Mouse (Mus musculus) E14TG2a.4 (cell line): Measurements from ENCODE around the gene Mael.

ENCODE experiments used
- H3K27me3 ChIP-seq: 2 replicates; pipeline ENCODE4 v1.6.1; 2014; ENCODE audit warnings: low read length, control low read depth; ENCODE audit not compliant: insufficient read depth
- H3K36me3 ChIP-seq: 2 replicates; pipeline ENCODE4 v1.6.1; 2014; ENCODE audit warnings: low read length, control low read depth; ENCODE audit not compliant: insufficient read depth
- H3K4me1 ChIP-seq: replicated peaks from 2 replicates; pipeline ENCODE4 v1.6.1; 2014; ENCODE audit warnings: low read depth, low read length, control low read depth
- H3K4me3 ChIP-seq: replicated peaks from 2 replicates; pipeline ENCODE4 v1.5.1; 2014; ENCODE audit warnings: mild to moderate bottlenecking, low read length
- H3K9me3 ChIP-seq: 2 replicates; pipeline ENCODE4 v1.6.1; 2014; ENCODE audit warnings: low read length, control low read depth
- CTCF ChIP-seq: conservative IDR thresholded peaks from 2 replicates; pipeline ENCODE4 v1.5.1; 2014; ENCODE audit warnings: low read length
- NANOG ChIP-seq: IDR thresholded peaks from 2 replicates; pipeline ENCODE4 v1.6.1; 2014; ENCODE audit warnings: borderline replicate concordance, low read length, mixed read lengths
- POU5F1 ChIP-seq: IDR thresholded peaks from 2 replicates; pipeline ENCODE4 v1.6.1; 2014; ENCODE audit warnings: low read length, borderline replicate concordance

Mael gene

DNA sequence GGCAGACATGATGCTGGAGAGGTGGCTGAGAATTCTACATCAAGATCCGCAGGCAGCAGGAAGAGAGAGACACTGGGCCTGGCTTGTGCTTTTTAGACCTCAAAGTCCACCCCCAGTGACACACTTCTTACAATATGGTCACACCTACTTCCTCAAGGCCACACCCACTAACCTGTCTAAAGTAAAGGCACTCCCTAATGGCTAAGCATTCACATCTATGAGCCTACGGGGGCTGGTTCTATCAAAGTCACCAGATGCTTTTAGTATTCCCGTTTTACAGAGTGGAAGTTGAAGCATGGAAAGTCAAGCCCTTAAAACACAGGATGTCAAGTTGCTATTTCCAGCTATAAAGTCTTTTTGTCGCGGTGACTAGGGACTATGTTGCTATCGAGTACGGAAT is 70.5 kb downstream of the Mael start:
- no peaks in the 10 kb centered on the region for H3K27me3 ChIP-seq
- H3K4me3 ChIP-seq: no peak overlapping the region
- TF ChIP-seq POU5F1 (no peak), NANOG (no peak), CTCF (no peak)
- H3K4me1 ChIP-seq: no peaks in the 10 kb centered on the region
- H3K9me3 ChIP-seq: peaks cover 53% of the 10 kb centered on the region
- peaks cover 49% of the 10 kb centered on the region for H3K36me3 ChIP-seq

DNA sequence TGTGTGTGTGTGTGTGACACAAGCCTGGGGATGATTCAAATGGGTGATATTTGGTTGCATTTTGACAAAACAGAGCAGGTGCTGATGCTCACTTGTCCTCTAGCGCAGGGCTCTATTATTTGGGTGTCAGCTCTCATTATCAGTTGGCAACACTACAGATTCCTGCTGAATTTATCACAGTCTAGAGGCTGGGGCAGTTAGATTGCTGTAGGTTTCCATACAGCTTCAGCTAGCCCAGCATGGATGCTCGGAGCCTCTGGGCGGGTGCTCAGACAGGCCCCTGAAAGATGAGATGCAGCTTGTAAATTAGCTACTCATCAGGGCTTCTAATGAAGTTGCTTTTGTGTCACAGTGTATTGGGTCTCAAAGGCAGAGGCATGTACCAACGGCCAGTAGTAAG is 71.1 kb downstream of the Mael start:
- Histone ChIP-seq H3K4me1 (no peaks in the 10 kb centered on the region), H3K4me3 (no peak overlapping the region), H3K36me3 (peaks cover 55% of the 10 kb centered on the region), H3K27me3 (no peaks in the 10 kb centered on the region), H3K9me3 (peaks cover 59% of the 10 kb centered on the region)
- TF ChIP-seq POU5F1 (no peak), NANOG (no peak), CTCF (no peak)

DNA sequence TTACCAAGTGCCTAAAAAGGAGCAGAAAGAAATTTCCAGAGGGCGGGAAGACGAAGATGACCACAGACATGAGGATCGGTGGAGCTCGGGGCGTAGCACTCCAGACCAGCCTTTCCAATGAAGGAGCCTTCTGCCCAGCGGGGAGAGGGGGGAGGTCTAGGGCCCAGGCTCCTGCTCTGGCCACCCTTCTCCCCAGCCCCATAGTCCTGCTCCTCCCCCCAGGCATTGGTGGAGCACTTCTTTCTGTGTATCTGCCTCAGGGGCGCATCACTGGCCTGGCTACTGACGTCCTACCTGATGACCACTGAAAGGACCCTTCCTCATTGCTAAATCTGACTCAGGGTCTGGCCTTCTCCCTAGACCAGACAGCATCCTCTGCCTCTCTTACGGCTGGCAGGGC is 73.4 kb downstream of the Mael start:
- H3K4me1 ChIP-seq: peaks cover 4% of the 10 kb centered on the region

DNA sequence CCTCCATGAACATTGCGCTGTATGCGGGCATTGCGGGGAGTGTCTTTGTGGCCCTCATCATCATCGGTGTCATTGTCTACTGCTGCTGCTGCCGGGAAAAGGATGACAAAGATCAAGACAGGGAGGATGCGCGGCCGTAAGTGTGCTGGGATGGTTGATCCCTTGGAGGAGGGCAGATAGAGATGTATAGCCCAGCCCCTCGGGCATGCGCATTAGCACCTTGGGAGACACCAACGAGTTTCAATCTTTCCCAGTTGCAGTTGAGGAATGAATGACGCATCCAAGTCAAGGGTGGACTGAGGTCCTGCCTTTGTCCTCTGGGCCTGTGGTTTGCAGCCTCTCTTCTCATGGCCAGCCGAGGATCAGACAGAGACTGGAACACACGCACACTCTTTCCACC is 74.0 kb downstream of the Mael start:
- peaks cover 82% of the 10 kb centered on the region for H3K36me3 ChIP-seq
- TF ChIP-seq POU5F1 (peak; percentile 97), NANOG (no peak)
- no peaks in the 10 kb centered on the region for H3K27me3 ChIP-seq
- peaks cover 8% of the 10 kb centered on the region for H3K4me1 ChIP-seq
- peaks cover 85% of the 10 kb centered on the region for H3K9me3 ChIP-seq
- H3K4me3 ChIP-seq: no peak overlapping the region

More for the DNA sequence above, 73.4 kb downstream of the Mael start:
- TF ChIP-seq CTCF (no peak), POU5F1 (no peak), NANOG (no peak)
- peak overlapping the region; percentile 26 for H3K4me3 ChIP-seq
- peaks cover 81% of the 10 kb centered on the region for H3K9me3 ChIP-seq
- H3K36me3 ChIP-seq: peaks cover 77% of the 10 kb centered on the region
- H3K27me3 ChIP-seq: no peaks in the 10 kb centered on the region

DNA sequence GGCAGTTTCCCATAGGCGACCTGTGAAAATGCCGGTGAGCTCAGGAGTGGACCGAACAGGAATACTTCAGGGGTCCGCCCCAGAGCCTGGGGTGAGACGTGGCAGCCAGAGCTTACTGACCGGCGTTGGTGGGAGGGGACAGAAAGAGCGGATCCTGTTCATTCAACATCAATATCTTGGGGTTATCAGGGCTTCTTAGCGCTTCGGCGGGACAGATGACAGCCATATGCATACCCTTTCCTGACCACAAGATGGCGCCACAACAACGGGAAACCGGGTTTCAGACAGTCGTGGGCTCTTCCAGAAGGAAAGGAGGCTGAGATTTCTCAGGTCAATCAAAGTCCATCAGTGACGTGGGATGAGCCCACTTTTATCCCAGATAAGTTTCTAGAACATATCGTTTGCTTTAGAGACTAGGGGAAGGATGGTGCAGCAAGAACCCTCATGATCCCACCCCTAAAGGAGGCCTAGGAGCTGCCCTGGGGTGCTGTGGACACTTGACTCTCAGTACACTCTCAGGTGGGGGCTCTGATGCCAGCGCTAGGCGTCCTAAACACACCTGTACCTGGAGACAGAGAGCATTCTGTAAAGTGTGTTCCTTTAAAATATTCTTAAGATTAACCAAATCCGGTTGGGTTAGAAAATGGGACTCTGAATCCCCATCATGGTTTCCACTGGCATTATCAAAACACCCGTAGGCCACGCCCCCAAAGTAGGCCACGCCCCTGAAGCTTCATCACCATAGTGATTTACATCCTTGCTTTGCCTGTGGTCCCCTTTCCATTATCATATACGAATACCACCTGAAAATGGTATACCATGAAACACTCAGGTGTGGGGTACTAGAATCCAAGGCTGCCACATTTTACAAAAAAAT is 77.7 kb downstream of the Mael start:
- H3K9me3 ChIP-seq: peaks cover 68% of the 10 kb centered on the region
- no peak for TF ChIP-seq NANOG
- peak; percentile 85 for TF ChIP-seq CTCF
- no peak for TF ChIP-seq POU5F1
- no peaks in the 10 kb centered on the region for H3K27me3 ChIP-seq
- H3K4me1 ChIP-seq: peaks cover 45% of the 10 kb centered on the region
- H3K4me3 ChIP-seq: 0 out of 2 replicates have a peak overlapping the region, but pooled peaks have one; percentile 11
- H3K36me3 ChIP-seq: peaks cover 96% of the 10 kb centered on the region

DNA sequence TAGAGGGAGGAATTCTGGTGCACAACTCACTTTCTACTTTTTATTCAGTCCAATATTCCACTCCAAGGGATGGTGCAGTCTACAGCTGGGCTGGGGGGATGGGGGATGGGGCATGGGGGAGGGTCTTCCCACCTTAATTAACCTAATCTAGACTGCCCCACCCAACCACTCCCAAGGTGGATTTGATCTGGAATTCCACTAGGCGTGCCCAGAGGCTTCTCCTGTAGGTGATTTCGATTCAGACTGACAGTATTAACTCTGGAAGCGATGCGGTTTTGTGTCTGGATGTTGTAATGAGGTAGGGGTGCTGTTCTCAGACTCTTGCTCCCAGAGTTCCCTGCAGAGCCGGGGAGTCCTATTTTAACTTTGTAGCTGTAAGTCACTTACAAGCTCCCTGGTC is 78.4 kb downstream of the Mael start:
- Histone ChIP-seq H3K36me3 (peaks cover 96% of the 10 kb centered on the region), H3K9me3 (peaks cover 61% of the 10 kb centered on the region), H3K4me3 (0 out of 2 replicates have a peak overlapping the region, but pooled peaks have one; percentile 11), H3K4me1 (peaks cover 52% of the 10 kb centered on the region), H3K27me3 (no peaks in the 10 kb centered on the region)
- TF ChIP-seq POU5F1: no peak

DNA sequence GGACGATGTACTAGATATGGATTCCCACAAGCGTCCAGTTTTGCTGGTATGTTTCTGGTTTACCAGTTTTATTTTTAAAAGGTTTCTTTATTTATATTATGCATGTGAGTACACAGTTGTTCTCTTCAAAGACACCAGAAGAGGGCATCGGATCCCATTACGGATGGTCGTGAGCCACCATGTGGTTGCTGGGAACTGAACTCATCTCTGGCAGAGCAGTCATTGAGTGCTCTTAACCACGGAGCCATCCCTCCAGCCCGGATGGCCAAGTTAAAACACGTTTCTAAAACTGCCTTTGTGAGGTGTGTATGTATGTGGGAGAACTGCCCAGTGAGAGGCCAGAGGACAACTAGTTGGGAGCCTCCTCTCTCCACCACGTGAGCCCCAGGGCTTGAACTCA is 79.9 kb downstream of the Mael start:
- H3K36me3 ChIP-seq: peaks cover 85% of the 10 kb centered on the region
- H3K9me3 ChIP-seq: peaks cover 46% of the 10 kb centered on the region
- H3K4me1 ChIP-seq: peaks cover 63% of the 10 kb centered on the region
- H3K4me3 ChIP-seq: no peak overlapping the region
- TF ChIP-seq NANOG (no peak), CTCF (no peak), POU5F1 (no peak)
- no peaks in the 10 kb centered on the region for H3K27me3 ChIP-seq

DNA sequence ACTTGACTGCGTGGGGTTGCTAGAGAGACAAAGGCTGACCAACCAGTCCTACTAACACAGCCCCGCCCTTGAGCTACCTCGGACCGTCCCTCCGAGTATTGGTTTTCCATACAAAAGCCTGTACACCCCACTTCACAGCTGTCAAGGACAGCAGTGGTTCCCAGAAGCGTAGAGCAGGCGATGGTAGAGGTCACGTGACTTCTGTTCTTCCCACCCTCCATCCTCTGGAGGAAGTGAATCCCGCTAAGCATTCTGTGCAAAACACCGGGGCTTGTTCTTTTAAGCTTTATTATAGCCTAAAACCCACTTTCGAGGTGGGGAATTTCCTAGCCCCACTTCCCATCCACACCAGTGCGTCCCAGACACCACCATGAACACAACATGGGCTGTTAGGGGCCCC is 80.8 kb downstream of the Mael start:
- TF ChIP-seq POU5F1 (no peak), NANOG (no peak), CTCF (no peak)
- Histone ChIP-seq H3K27me3 (no peaks in the 10 kb centered on the region), H3K36me3 (peaks cover 81% of the 10 kb centered on the region), H3K4me1 (peaks cover 71% of the 10 kb centered on the region), H3K9me3 (peaks cover 37% of the 10 kb centered on the region), H3K4me3 (peak overlapping the region; percentile 21; the same call in 1 of the 2 replicates)
